Mouse (Mus musculus) lung, embryonic 14.5 days (tissue): ENCODE data around the gene Trappc4. TPM values are rescaled to one million over a fixed set of nuclear protein-coding genes. Genes with fewer than 3 reads are reported as not detected.
A peak's percentile ranks its signal among the peaks of the same experiment; 100 is the strongest.

Source experiments
- ATAC-seq: fragments of 200-750 bp; cut with Nextera tagmentation; 2 replicates; pipeline ENCODE4 v1.8.0; 2017; ENCODE audit warnings: mild to moderate bottlenecking, moderate TSS enrichment, moderate library complexity; ENCODE audit not compliant: insufficient read depth
- DNase-seq: peaks from one replicate; pipeline ENCODE4 v3.0.0-alpha.2; 2015
- H3K27ac ChIP-seq: fragments of 300-500 bp; sonication (generic); 2 replicates; pipeline ENCODE4 v1.5.1; 2014; ENCODE audit warnings: low read depth, mild to moderate bottlenecking, moderate library complexity
- H3K27me3 ChIP-seq: fragments of 300-500 bp; sonication (generic); 2 replicates; pipeline ENCODE4 v1.6.1; 2014; ENCODE audit warnings: low read length, control low read depth; ENCODE audit not compliant: insufficient read depth
- H3K36me3 ChIP-seq: fragments of 300-500 bp; sonication (generic); 2 replicates; pipeline ENCODE4 v1.6.1; 2014; ENCODE audit warnings: control low read depth; ENCODE audit not compliant: insufficient read depth
- H3K4me1 ChIP-seq: fragments of 300-500 bp; sonication (generic); 2 replicates; pipeline ENCODE4 v1.6.1; 2014; ENCODE audit warnings: antibody characterized with exemption, control low read depth; ENCODE audit not compliant: insufficient read depth
- H3K4me2 ChIP-seq: fragments of 300-500 bp; sonication (generic); 2 replicates; pipeline ENCODE4 v1.6.1; 2014; ENCODE audit warnings: mild to moderate bottlenecking
- H3K4me3 ChIP-seq: fragments of 300-500 bp; sonication (generic); 2 replicates; pipeline ENCODE4 v1.5.1; 2014; ENCODE audit warnings: low read depth, low read length
- H3K9ac ChIP-seq: fragments of 300-500 bp; sonication (generic); 2 replicates; pipeline ENCODE4 v1.6.1; 2014
- H3K9me3 ChIP-seq: fragments of 300-500 bp; sonication (generic); 2 replicates; pipeline ENCODE4 v1.6.1; 2016; ENCODE audit warnings: low read depth, low read length, control low read depth
- CTCF ChIP-seq: IDR thresholded peaks from 2 replicates; pipeline ENCODE4 v1.5.1; 2016; ENCODE audit warnings: antibody characterized with exemption, low read depth
- WGBS: fragments of 180-500 bp; shearing (Covaris S2); extraction: QIAGEN DNeasy Blood & Tissue Kit; methylation state at CpG from one replicate; pipeline ENCODE4 v1.1.7; 2014; 5-methylcytosine and 5-hydroxymethylcytosine counted together
- microRNA-seq: library from miRNA; unstranded; fragments of <30 nt; microRNA quantifications from one replicate; pipeline ENCODE4, GENCODE M21; 2016; ENCODE audit warnings: borderline number of aligned reads
- polyA plus RNA-seq: library from polyadenylated mRNA; unstranded; fragments of >200 nt; fragmentation: Nextera tagmentation; extraction: Ambion mirVana; gene quantifications from 2 replicates; pipeline ENCODE4 v1.2.1, GENCODE M21; 2014

Trappc4 gene
- polyA plus RNA-seq, 1 experiment from 2014 or later: 121 TPM

DNA sequence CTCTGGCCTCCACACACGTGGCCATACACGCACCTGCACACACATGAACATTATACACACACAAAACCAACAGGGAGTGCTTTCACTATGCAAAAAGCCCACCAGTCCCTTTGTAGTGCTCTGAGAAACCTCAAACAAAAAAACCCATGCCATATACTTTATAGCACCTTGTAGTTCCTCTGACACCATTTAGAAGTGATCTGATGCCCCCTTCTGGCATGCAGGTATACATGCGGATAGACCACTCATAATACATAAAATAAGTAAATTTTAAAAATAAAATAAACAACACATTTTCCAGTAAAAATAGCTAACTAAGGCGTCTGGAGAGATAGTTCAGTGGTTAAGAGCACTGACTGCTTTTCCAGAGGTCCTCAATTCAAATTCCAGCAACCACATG, 50.2 kb downstream of the Trappc4 start:
- DNase-seq (peak; percentile 64), ATAC-seq (no peak)
- Histone ChIP-seq H3K27ac (no peak overlapping the region), H3K4me2 (no peak overlapping the region), H3K27me3 (no peaks in the 10 kb centered on the region), H3K4me3 (no peak overlapping the region), H3K36me3 (peaks cover 76% of the 10 kb centered on the region), H3K9ac (no peak overlapping the region), H3K4me1 (peaks cover 5% of the 10 kb centered on the region; the same call in 1 of the 2 replicates), H3K9me3 (no peaks in the 10 kb centered on the region)
- WGBS: 72% methylated on average over 4 of the region's 4 CpGs
- TF ChIP-seq CTCF: peak; percentile 55

Small RNAs within 50 kb of the gene (microRNA-seq; reads per million reads assigned to microRNA genes)
- not detected for gene Mir7085

Other genes starting within 250 kb of the Trappc4 start
- gene Cbl, start 173.6 kb downstream of the Trappc4 start, polyA plus RNA-seq: 20.9 and 21.9 TPM in 2 replicates
- not detected in 2 replicates for gene Ccdc153, start 166.9 kb downstream of the Trappc4 start, polyA plus RNA-seq
- 0.11 and 0.13 TPM in 2 replicates for gene Pdzd3, start 156.1 kb downstream of the Trappc4 start, polyA plus RNA-seq
- gene Nlrx1, start 139.0 kb downstream of the Trappc4 start, polyA plus RNA-seq: 9.2 and 9.6 TPM in 2 replicates
- 2.4 and 2.7 TPM in 2 replicates for gene Abcg4, start 119.0 kb downstream of the Trappc4 start, polyA plus RNA-seq
- gene Hinfp, start 101.9 kb downstream of the Trappc4 start, polyA plus RNA-seq: 19.1 and 20.1 TPM in 2 replicates
- gene C2cd2l, start 87.3 kb downstream of the Trappc4 start, polyA plus RNA-seq: 6.7 and 8.6 TPM in 2 replicates
- gene Dpagt1, start 81.6 kb downstream of the Trappc4 start, polyA plus RNA-seq: 41.0 and 43.4 TPM in 2 replicates
- gene H2afx, start 72.9 kb downstream of the Trappc4 start, polyA plus RNA-seq: 391 and 419 TPM in 2 replicates
- gene Hmbs, start 63.4 kb downstream of the Trappc4 start, polyA plus RNA-seq: 128 and 131 TPM in 2 replicates
- 26.0 and 26.8 TPM in 2 replicates for gene Vps11, start 45.9 kb downstream of the Trappc4 start, polyA plus RNA-seq
- 38.4 and 39.7 TPM in 2 replicates for gene Hyou1, start 28.1 kb downstream of the Trappc4 start, polyA plus RNA-seq
- 15.5 and 15.8 TPM in 2 replicates for gene Slc37a4, start 10.7 kb downstream of the Trappc4 start, polyA plus RNA-seq
- 2,509 and 2,694 TPM in 2 replicates for gene Rps25, start 461 bp downstream of the Trappc4 start, polyA plus RNA-seq
- 24.4 and 27.7 TPM in 2 replicates for gene Ccdc84, start 11.0 kb upstream of the Trappc4 start, polyA plus RNA-seq
- not detected in 2 replicates for gene Foxr1, start 33.5 kb upstream of the Trappc4 start, polyA plus RNA-seq
- gene Upk2, start 47.4 kb upstream of the Trappc4 start, polyA plus RNA-seq: 0.39 and 0.53 TPM in 2 replicates
- 16.3 and 17.3 TPM in 2 replicates for gene Bcl9l, start 75.2 kb upstream of the Trappc4 start, polyA plus RNA-seq
- not detected in 2 replicates for gene Cxcr5, start 154.3 kb upstream of the Trappc4 start, polyA plus RNA-seq
- 21.6 and 23.0 TPM in 2 replicates for gene Ddx6, start 197.3 kb upstream of the Trappc4 start, polyA plus RNA-seq